Mouse (Mus musculus): ENCODE data around the gene Man2a2. TPM values are rescaled to one million over a fixed set of nuclear protein-coding genes. Genes with fewer than 3 reads are reported as not detected.
"Not testable (repeated sequence)": the region's sequence is repeated elsewhere in the genome, so short reads cannot be mapped to it uniquely, and the experiment has no call there.

The Man2a2 gene
- polyA plus RNA-seq, 1 experiment from 2014 or later, result 21.6 TPM

- peak overlapping the region; percentile 79; the same call in 1 of the 2 replicates for H3K27ac ChIP-seq
- H3K9ac ChIP-seq, result peak overlapping the region; percentile 86
- peak overlapping the region; percentile 78 for H3K4me3 ChIP-seq (replicated peaks; ENCODE audit: low read length)
- peaks cover 19% of the 10 kb centered on the region for H3K36me3 ChIP-seq (replicated peaks; ENCODE audit: control insufficient read depth, insufficient read depth)
- no peaks in the 10 kb centered on the region for H3K27me3 ChIP-seq (ENCODE audit: control insufficient read depth, insufficient read depth, low read length)
- 22% methylated on average over 5 of the region's 5 CpGs for WGBS
- DNase-seq (ENCODE audit: low spot score), result no peak
- H3K4me2 ChIP-seq (replicated peaks), result peak overlapping the region; percentile 96
- no peak for ATAC-seq (ENCODE audit: low FRiP score)
- H3K4me1 ChIP-seq (replicated peaks; ENCODE audit: control insufficient read depth, insufficient read depth, low read length), result peaks cover 23% of the 10 kb centered on the region
- H3K9me3 ChIP-seq (ENCODE audit: control insufficient read depth, low read length), result no peaks in the 10 kb centered on the region
Measured at GRCm38 (mm10) chr7:80401041-80401859, 30.1 kb upstream of the Man2a2 start.

GRCm38 (mm10) chr7:80400571-80400970 lies 29.4 kb upstream of the Man2a2 start:
- H3K4me3 ChIP-seq (replicated peaks; ENCODE audit: low read length), result 0 out of 2 replicates have a peak overlapping the region, but pooled peaks have one; percentile 8
- no peaks in the 10 kb centered on the region for H3K27me3 ChIP-seq (ENCODE audit: control insufficient read depth, insufficient read depth, low read length)
- no peak overlapping the region for H3K27ac ChIP-seq
- peak overlapping the region; percentile 96; the same call in 1 of the 2 replicates for H3K4me2 ChIP-seq (replicated peaks)
- no peak for ATAC-seq (ENCODE audit: low FRiP score)
- H3K4me1 ChIP-seq (replicated peaks; ENCODE audit: control insufficient read depth, insufficient read depth, low read length), result peaks cover 23% of the 10 kb centered on the region
- peak overlapping the region; percentile 86; the same call in 1 of the 2 replicates for H3K9ac ChIP-seq
- no peak for DNase-seq (ENCODE audit: low spot score)
- 74% methylated on average over 6 of the region's 6 CpGs for WGBS
- H3K9me3 ChIP-seq (ENCODE audit: control insufficient read depth, low read length), result no peaks in the 10 kb centered on the region
- peaks cover 25% of the 10 kb centered on the region for H3K36me3 ChIP-seq (replicated peaks; ENCODE audit: control insufficient read depth, insufficient read depth)

GRCm38 (mm10) chr7:80400099-80400498 lies 28.9 kb upstream of the Man2a2 start:
- H3K4me2 ChIP-seq (replicated peaks), result no peak overlapping the region

GRCm38 (mm10) chr7:80398654-80399444 lies 27.7 kb upstream of the Man2a2 start:
- Histone ChIP-seq H3K9me3 (ENCODE audit: control insufficient read depth, low read length) (no peaks in the 10 kb centered on the region), H3K27ac (no peak overlapping the region), H3K9ac (0 out of 2 replicates have a peak overlapping the region, but pooled peaks have one; percentile 5), H3K4me1 (replicated peaks; ENCODE audit: control insufficient read depth, insufficient read depth, low read length) (peaks cover 23% of the 10 kb centered on the region), H3K4me2 (replicated peaks) (no peak overlapping the region), H3K4me3 (replicated peaks; ENCODE audit: low read length) (no peak overlapping the region), H3K36me3 (replicated peaks; ENCODE audit: control insufficient read depth, insufficient read depth) (peaks cover 39% of the 10 kb centered on the region), H3K27me3 (ENCODE audit: control insufficient read depth, insufficient read depth, low read length) (no peaks in the 10 kb centered on the region)
- no peak for ATAC-seq (ENCODE audit: low FRiP score)
- DNase-seq (ENCODE audit: low spot score), result no peak
- WGBS, result 75% methylated on average over 9 of the region's 9 CpGs

More at GRCm38 (mm10) chr7:80400099-80400498, 28.9 kb upstream of the Man2a2 start:
- WGBS, result 59% methylated on average over 5 of the region's 5 CpGs
- Histone ChIP-seq H3K27ac (no peak overlapping the region), H3K27me3 (ENCODE audit: control insufficient read depth, insufficient read depth, low read length) (no peaks in the 10 kb centered on the region), H3K4me3 (replicated peaks; ENCODE audit: low read length) (0 out of 2 replicates have a peak overlapping the region, but pooled peaks have one; percentile 8), H3K4me1 (replicated peaks; ENCODE audit: control insufficient read depth, insufficient read depth, low read length) (peaks cover 23% of the 10 kb centered on the region), H3K9ac (0 out of 2 replicates have a peak overlapping the region, but pooled peaks have one; percentile 0), H3K9me3 (ENCODE audit: control insufficient read depth, low read length) (no peaks in the 10 kb centered on the region), H3K36me3 (replicated peaks; ENCODE audit: control insufficient read depth, insufficient read depth) (peaks cover 29% of the 10 kb centered on the region)
- no peak for DNase-seq (ENCODE audit: low spot score)
- ATAC-seq (ENCODE audit: low FRiP score), result no peak

GRCm38 (mm10) chr7:80397986-80398385 lies 26.8 kb upstream of the Man2a2 start:
- no peak for ATAC-seq (ENCODE audit: low FRiP score)
- 88% methylated on average over 9 of the region's 9 CpGs for WGBS
- Histone ChIP-seq H3K4me2 (replicated peaks) (no peak overlapping the region), H3K4me3 (replicated peaks; ENCODE audit: low read length) (no peak overlapping the region), H3K27me3 (ENCODE audit: control insufficient read depth, insufficient read depth, low read length) (no peaks in the 10 kb centered on the region), H3K27ac (no peak overlapping the region), H3K4me1 (replicated peaks; ENCODE audit: control insufficient read depth, insufficient read depth, low read length) (peaks cover 16% of the 10 kb centered on the region), H3K36me3 (replicated peaks; ENCODE audit: control insufficient read depth, insufficient read depth) (peaks cover 48% of the 10 kb centered on the region), H3K9ac (no peak overlapping the region), H3K9me3 (ENCODE audit: control insufficient read depth, low read length) (no peaks in the 10 kb centered on the region)
- no peak for DNase-seq (ENCODE audit: low spot score)

- not testable (repeated sequence) for H3K9ac ChIP-seq; H3K9me3 ChIP-seq (ENCODE audit: control insufficient read depth, low read length); H3K27me3 ChIP-seq (ENCODE audit: control insufficient read depth, insufficient read depth, low read length); DNase-seq (ENCODE audit: low spot score); ATAC-seq (ENCODE audit: low FRiP score); H3K4me2 ChIP-seq (replicated peaks); H3K4me3 ChIP-seq (replicated peaks; ENCODE audit: low read length); H3K27ac ChIP-seq
- WGBS, result 90% methylated on average over 4 of the region's 4 CpGs
- Histone ChIP-seq H3K36me3 (replicated peaks; ENCODE audit: control insufficient read depth, insufficient read depth) (peaks cover 63% of the 10 kb centered on the region), H3K4me1 (replicated peaks; ENCODE audit: control insufficient read depth, insufficient read depth, low read length) (peaks cover 13% of the 10 kb centered on the region)
Measured at GRCm38 (mm10) chr7:80396427-80396826, 25.3 kb upstream of the Man2a2 start.

- ATAC-seq (ENCODE audit: low FRiP score), result no peak
- Histone ChIP-seq H3K9ac (no peak overlapping the region), H3K36me3 (replicated peaks; ENCODE audit: control insufficient read depth, insufficient read depth) (peaks cover 81% of the 10 kb centered on the region), H3K4me1 (replicated peaks; ENCODE audit: control insufficient read depth, insufficient read depth, low read length) (no peaks in the 10 kb centered on the region), H3K9me3 (ENCODE audit: control insufficient read depth, low read length) (no peaks in the 10 kb centered on the region), H3K27ac (no peak overlapping the region), H3K4me2 (replicated peaks) (no peak overlapping the region), H3K27me3 (ENCODE audit: control insufficient read depth, insufficient read depth, low read length) (no peaks in the 10 kb centered on the region), H3K4me3 (replicated peaks; ENCODE audit: low read length) (no peak overlapping the region)
- 94% methylated on average over 4 of the region's 4 CpGs for WGBS
- no peak for DNase-seq (ENCODE audit: low spot score)
Measured at GRCm38 (mm10) chr7:80394600-80394999, 23.4 kb upstream of the Man2a2 start.

GRCm38 (mm10) chr7:80392119-80392518 lies 20.9 kb upstream of the Man2a2 start:
- Histone ChIP-seq H3K27me3 (ENCODE audit: control insufficient read depth, insufficient read depth, low read length) (no peaks in the 10 kb centered on the region), H3K9ac (no peak overlapping the region), H3K27ac (no peak overlapping the region), H3K9me3 (ENCODE audit: control insufficient read depth, low read length) (no peaks in the 10 kb centered on the region), H3K4me3 (replicated peaks; ENCODE audit: low read length) (no peak overlapping the region), H3K4me1 (replicated peaks; ENCODE audit: control insufficient read depth, insufficient read depth, low read length) (no peaks in the 10 kb centered on the region), H3K36me3 (replicated peaks; ENCODE audit: control insufficient read depth, insufficient read depth) (peaks cover 69% of the 10 kb centered on the region), H3K4me2 (replicated peaks) (no peak overlapping the region)
- ATAC-seq (ENCODE audit: low FRiP score), result no peak
- no peak for DNase-seq (ENCODE audit: low spot score)
- 92% methylated on average over 15 of the region's 15 CpGs for WGBS

Measured in hindbrain, embryonic 14.5 days (tissue).